Mouse (Mus musculus): ENCODE data around the gene Susd5.
"Not testable (repeated sequence)": the region's sequence is repeated elsewhere in the genome, so short reads cannot be mapped to it uniquely, and the experiment has no call there.

The Susd5 gene

GRCm38 (mm10) chr9:114069372-114069771 lies 12.4 kb downstream of the Susd5 start:
- intact Hi-C loops (cut with DNase I): no loop called here

- intact Hi-C loops (cut with DNase I): no loop called here
These were observed 16.7 kb downstream of the Susd5 start for GRCm38 (mm10) chr9:114073681-114074080.

GRCm38 (mm10) chr9:114086422-114086821 lies 29.5 kb downstream of the Susd5 start:
- intact Hi-C loops (cut with DNase I): no loop called here

GRCm38 (mm10) chr9:114087106-114087815 lies 30.3 kb downstream of the Susd5 start:
- intact Hi-C loops (cut with DNase I): no loop called here

DNA sequence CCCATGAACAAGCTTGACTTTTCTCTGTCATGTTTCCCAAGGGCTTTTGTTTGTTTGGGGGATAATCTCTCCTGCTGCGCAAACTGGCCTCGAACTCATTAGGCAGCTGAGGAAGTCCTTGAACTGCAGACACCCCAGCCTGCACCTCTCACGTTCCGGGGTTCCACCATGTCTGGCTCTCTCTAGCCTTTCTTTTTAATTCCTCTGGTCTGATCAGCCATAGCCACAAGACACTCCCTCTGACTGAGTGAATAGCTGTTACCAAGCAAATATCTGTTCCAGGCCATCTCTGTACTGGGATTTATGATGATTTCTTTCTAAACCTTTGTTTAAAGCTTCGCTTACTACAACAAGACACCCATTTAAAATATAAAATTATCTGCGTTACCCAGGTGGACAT lies 31.9 kb downstream of the Susd5 start:
- intact Hi-C loops (cut with DNase I): not testable (repeated sequence)

- intact Hi-C loops (cut with DNase I): not testable (repeated sequence)
These were observed 35.2 kb downstream of the Susd5 start for GRCm38 (mm10) chr9:114092188-114092587.

GRCm38 (mm10) chr9:114094854-114095253 lies 37.9 kb downstream of the Susd5 start:
- intact Hi-C loops (cut with DNase I): no loop called here

- intact Hi-C loops (cut with DNase I): no loop called here
These were observed 41.9 kb downstream of the Susd5 start for GRCm38 (mm10) chr9:114098716-114099302.

DNA sequence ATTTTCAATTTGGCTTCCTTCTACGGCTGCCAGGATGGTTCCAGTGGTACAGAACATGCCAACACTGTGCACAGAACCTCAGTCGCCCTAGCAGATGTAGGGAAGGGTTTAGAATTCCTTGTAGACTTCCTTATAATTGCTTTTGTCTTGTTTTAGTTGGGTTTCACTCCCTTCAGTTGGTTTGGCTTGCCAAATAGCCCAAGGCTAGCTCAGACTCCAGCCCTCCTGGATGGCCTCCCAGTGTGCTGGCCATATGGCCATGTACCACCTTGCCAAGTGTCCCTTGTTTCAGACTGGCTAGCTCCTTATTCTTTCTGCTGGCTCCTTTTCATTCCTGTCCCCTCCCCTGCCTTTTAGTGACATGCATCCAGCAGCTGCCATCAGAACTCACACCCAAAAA lies 53.3 kb downstream of the Susd5 start:
- intact Hi-C loops (cut with DNase I): loop anchor here (5.0 kb wide), 1 partner anchor 118 kb away; no protein-coding TSS in a partner anchor

- intact Hi-C loops (cut with DNase I): loop anchor here (5.0 kb wide), 1 partner anchor 119 kb away; no protein-coding TSS in a partner anchor
These were observed 54.2 kb downstream of the Susd5 start for GRCm38 (mm10) chr9:114111161-114111560.

- intact Hi-C loops (cut with DNase I): loop anchor here (5.0 kb wide), 1 partner anchor 120 kb away; no protein-coding TSS in a partner anchor
These were observed 55.3 kb downstream of the Susd5 start for GRCm38 (mm10) chr9:114112226-114112625.

GRCm38 (mm10) chr9:114113911-114114623 lies 57.1 kb downstream of the Susd5 start:
- intact Hi-C loops (cut with DNase I): loop anchor here (5.0 kb wide), 1 partner anchor 122 kb away; no protein-coding TSS in a partner anchor

GRCm38 (mm10) chr9:114116672-114117071 lies 59.7 kb downstream of the Susd5 start:
- intact Hi-C loops (cut with DNase I): not testable (repeated sequence)

- intact Hi-C loops (cut with DNase I): loop anchor here (10.0 kb wide), 1 partner anchor 182 kb away; no protein-coding TSS in a partner anchor
These were observed 65.9 kb downstream of the Susd5 start for GRCm38 (mm10) chr9:114122862-114123261.

- intact Hi-C loops (cut with DNase I): loop anchor here (10.0 kb wide), 1 partner anchor 175 kb away; no protein-coding TSS in a partner anchor
These were observed 72.4 kb downstream of the Susd5 start for GRCm38 (mm10) chr9:114129273-114129835.
